Mouse (Mus musculus): ENCODE measurements around the gene Thsd4.

Thsd4 gene

GRCm38 (mm10) chr9:60457359-60458210 is 64.3 kb downstream of the Thsd4 start:
- in situ Hi-C loops (cut with MboI; ENCODE audit: unreplicated experiment in 2 of 2): no loop called here

- in situ Hi-C loops (cut with MboI; ENCODE audit: unreplicated experiment in 2 of 2): no loop called here
Observed at GRCm38 (mm10) chr9:60456651-60457050, 65.2 kb downstream of the Thsd4 start.

- in situ Hi-C loops (cut with MboI; ENCODE audit: unreplicated experiment in 2 of 2): no loop called here
Observed at GRCm38 (mm10) chr9:60454406-60455076, 67.3 kb downstream of the Thsd4 start.

- in situ Hi-C loops (cut with MboI; ENCODE audit: unreplicated experiment in 2 of 2): no loop called here
Observed at GRCm38 (mm10) chr9:60449498-60449897, 72.3 kb downstream of the Thsd4 start.

GRCm38 (mm10) chr9:60445821-60446220 is 76.0 kb downstream of the Thsd4 start:
- in situ Hi-C loops (cut with MboI; ENCODE audit: unreplicated experiment in 2 of 2): no loop called here

- in situ Hi-C loops (cut with MboI; ENCODE audit: unreplicated experiment in 2 of 2): no loop called here
Observed at GRCm38 (mm10) chr9:60441274-60441902, 80.5 kb downstream of the Thsd4 start.

GRCm38 (mm10) chr9:60440506-60440905 is 81.3 kb downstream of the Thsd4 start:
- in situ Hi-C loops (cut with MboI; ENCODE audit: unreplicated experiment in 2 of 2): no loop called here

- in situ Hi-C loops (cut with MboI; ENCODE audit: unreplicated experiment in 2 of 2): no loop called here
Observed at GRCm38 (mm10) chr9:60436246-60436645, 85.6 kb downstream of the Thsd4 start.

- in situ Hi-C loops (cut with MboI; ENCODE audit: unreplicated experiment in 2 of 2): no loop called here
Observed at GRCm38 (mm10) chr9:60434093-60434492, 87.8 kb downstream of the Thsd4 start.

GRCm38 (mm10) chr9:60431924-60432323 is 89.9 kb downstream of the Thsd4 start:
- in situ Hi-C loops (cut with MboI; ENCODE audit: unreplicated experiment in 2 of 2): no loop called here

GRCm38 (mm10) chr9:60430017-60430416 is 91.8 kb downstream of the Thsd4 start:
- in situ Hi-C loops (cut with MboI; ENCODE audit: unreplicated experiment in 2 of 2): no loop called here

GRCm38 (mm10) chr9:60414076-60414755 is 107.6 kb downstream of the Thsd4 start:
- in situ Hi-C loops (cut with MboI; ENCODE audit: unreplicated experiment in 2 of 2): no loop called here

- in situ Hi-C loops (cut with MboI; ENCODE audit: unreplicated experiment in 2 of 2): no loop called here
Observed at GRCm38 (mm10) chr9:60410872-60411635, 110.8 kb downstream of the Thsd4 start.

- in situ Hi-C loops (cut with MboI; ENCODE audit: unreplicated experiment in 2 of 2): no loop called here
Observed at GRCm38 (mm10) chr9:60407374-60407773, 114.5 kb downstream of the Thsd4 start.

GRCm38 (mm10) chr9:60405777-60406176 is 116.1 kb downstream of the Thsd4 start:
- in situ Hi-C loops (cut with MboI; ENCODE audit: unreplicated experiment in 2 of 2): no loop called here

- in situ Hi-C loops (cut with MboI; ENCODE audit: unreplicated experiment in 2 of 2): no loop called here
Observed at GRCm38 (mm10) chr9:60402681-60403080, 119.2 kb downstream of the Thsd4 start.

GRCm38 (mm10) chr9:60400001-60400400 is 121.8 kb downstream of the Thsd4 start:
- in situ Hi-C loops (cut with MboI; ENCODE audit: unreplicated experiment in 2 of 2): no loop called here

GRCm38 (mm10) chr9:60398073-60398472 is 123.8 kb downstream of the Thsd4 start:
- in situ Hi-C loops (cut with MboI; ENCODE audit: unreplicated experiment in 2 of 2): no loop called here

- in situ Hi-C loops (cut with MboI; ENCODE audit: unreplicated experiment in 2 of 2): no loop called here
Observed at GRCm38 (mm10) chr9:60396096-60396495, 125.8 kb downstream of the Thsd4 start.

- in situ Hi-C loops (cut with MboI; ENCODE audit: unreplicated experiment in 2 of 2): no loop called here
Observed at GRCm38 (mm10) chr9:60392916-60393315, 128.9 kb downstream of the Thsd4 start.
